Mouse (Mus musculus) heart, embryonic 11.5 days (tissue): ENCODE results near the gene Dbx2. TPM values are rescaled to one million over a fixed set of nuclear protein-coding genes. Genes with fewer than 3 reads are reported as not detected.

Experiments
- ATAC-seq: fragments of 200-750 bp; cut with Nextera tagmentation; replicated peaks from 2 replicates; pipeline ENCODE4 v1.8.0; 2017; ENCODE audit warnings: moderate library complexity; ENCODE audit not compliant: insufficient number of reproducible peaks, low FRiP score, low TSS enrichment
- H3K27ac ChIP-seq: fragments of 300-500 bp; sonication (generic); 2 replicates; pipeline ENCODE4 v1.5.1; 2014; ENCODE audit warnings: mild to moderate bottlenecking, low read depth, low read length
- H3K27me3 ChIP-seq: fragments of 300-500 bp; sonication (generic); 2 replicates; pipeline ENCODE4 v1.6.1; 2014; ENCODE audit warnings: mild to moderate bottlenecking, low read length, mixed read lengths; ENCODE audit not compliant: control insufficient read depth, insufficient read depth
- H3K36me3 ChIP-seq: fragments of 300-500 bp; sonication (generic); 2 replicates; pipeline ENCODE4 v1.6.1; 2014; ENCODE audit warnings: mild to moderate bottlenecking, low read length, moderate library complexity, mixed read lengths; ENCODE audit not compliant: control insufficient read depth, insufficient read depth
- H3K4me1 ChIP-seq: fragments of 300-500 bp; sonication (generic); 2 replicates; pipeline ENCODE4 v1.6.1; 2014; ENCODE audit warnings: low read length; ENCODE audit not compliant: control insufficient read depth, insufficient read depth
- H3K4me2 ChIP-seq: fragments of 300-500 bp; sonication (generic); 2 replicates; pipeline ENCODE4 v1.6.1; 2014; ENCODE audit warnings: mild to moderate bottlenecking, moderate library complexity
- H3K4me3 ChIP-seq: fragments of 300-500 bp; sonication (generic); 2 replicates; pipeline ENCODE4 v1.5.1; 2014; ENCODE audit warnings: low read depth, low read length
- H3K9ac ChIP-seq: fragments of 300-500 bp; sonication (generic); 2 replicates; pipeline ENCODE4 v1.6.1; 2014; ENCODE audit warnings: mild to moderate bottlenecking, low read depth, low read length, moderate library complexity
- H3K9me3 ChIP-seq: fragments of 300-500 bp; sonication (generic); replicated peaks from 2 replicates; pipeline ENCODE4 v1.6.1; 2016; ENCODE audit warnings: low read length; ENCODE audit not compliant: control insufficient read depth
- WGBS: fragments of 180-500 bp; shearing (Covaris S2); extraction: QIAGEN DNeasy Blood & Tissue Kit; methylation state at CpG from one replicate; pipeline ENCODE4 v1.1.7; 2014; ENCODE audit not compliant: insufficient replicate concordance; 5-methylcytosine and 5-hydroxymethylcytosine counted together
- polyA plus RNA-seq: library from polyadenylated mRNA; unstranded; fragments of >200 nt; fragmentation: Nextera tagmentation; extraction: Ambion mirVana; gene quantifications from 2 replicates; pipeline ENCODE4 v1.2.1, GENCODE M21; 2014

Gene Dbx2
- polyA plus RNA-seq, 1 experiment from 2014 or later = 0.07 TPM

DNA sequence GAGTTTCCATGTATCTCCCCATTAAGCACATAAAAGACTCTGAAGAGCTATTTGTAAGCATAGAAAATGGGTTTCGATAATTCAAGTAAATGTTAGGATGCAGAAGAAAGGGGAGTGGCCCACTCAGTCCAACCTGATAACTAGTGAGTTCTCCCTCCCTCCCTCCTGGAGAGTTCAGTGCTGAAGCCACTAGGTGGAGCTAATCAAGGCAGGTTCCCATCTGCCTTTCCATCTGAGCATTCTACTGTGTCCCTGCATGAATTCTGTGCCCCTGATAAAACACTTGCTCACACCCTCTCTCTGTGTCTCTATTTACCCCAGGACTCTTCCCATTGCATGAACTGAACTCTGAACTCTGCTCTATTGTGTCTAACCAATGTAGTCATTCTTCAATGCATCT, 57.1 kb downstream of the Dbx2 start:
- H3K27ac ChIP-seq = no peak overlapping the region
- H3K4me2 ChIP-seq = no peak overlapping the region
- H3K27me3 ChIP-seq = no peaks in the 10 kb centered on the region
- no peak for ATAC-seq
- 62% methylated on average over 1 of the region's 1 CpGs for WGBS
- no peaks in the 10 kb centered on the region for H3K4me1 ChIP-seq
- H3K9me3 ChIP-seq = no peaks in the 10 kb centered on the region
- H3K4me3 ChIP-seq = no peak overlapping the region
- H3K36me3 ChIP-seq = no peaks in the 10 kb centered on the region
- H3K9ac ChIP-seq = no peak overlapping the region

- 84% methylated on average over 15 of the region's 15 CpGs for WGBS
- no peaks in the 10 kb centered on the region for H3K4me1 ChIP-seq
- ATAC-seq = no peak
Measured at GRCm38 (mm10) chr15:95586906-95587305, 68.9 kb downstream of the Dbx2 start.

DNA sequence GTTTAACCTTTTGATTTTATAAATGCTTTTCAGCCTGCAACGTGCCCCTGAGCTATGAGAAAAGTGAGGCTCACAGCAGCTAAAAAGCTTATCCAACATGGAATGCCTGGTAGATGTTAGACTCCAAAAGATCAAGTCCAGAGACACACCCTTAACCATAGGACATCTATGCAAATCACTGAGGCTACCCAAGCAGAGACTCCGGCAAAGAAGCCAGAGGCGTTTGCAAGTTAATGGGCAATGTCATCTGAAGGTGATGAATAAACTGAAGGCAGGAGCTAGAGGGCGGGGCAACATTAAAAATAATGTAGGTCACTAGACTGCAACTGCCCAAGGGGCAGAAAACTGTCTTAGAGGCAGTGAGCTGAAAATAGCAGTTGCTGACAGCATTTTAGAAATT, 70.9 kb downstream of the Dbx2 start:
- Histone ChIP-seq H3K27me3 (no peaks in the 10 kb centered on the region), H3K9me3 (no peaks in the 10 kb centered on the region), H3K4me3 (no peak overlapping the region), H3K36me3 (no peaks in the 10 kb centered on the region), H3K4me1 (no peaks in the 10 kb centered on the region), H3K4me2 (no peak overlapping the region), H3K27ac (no peak overlapping the region), H3K9ac (no peak overlapping the region)
- WGBS = 56% methylated on average over 4 of the region's 4 CpGs
- no peak for ATAC-seq

More at GRCm38 (mm10) chr15:95586906-95587305, 68.9 kb downstream of the Dbx2 start:
- no peaks in the 10 kb centered on the region for H3K27me3 ChIP-seq
- H3K4me2 ChIP-seq = no peak overlapping the region
- no peak overlapping the region for H3K9ac ChIP-seq
- no peaks in the 10 kb centered on the region for H3K36me3 ChIP-seq
- H3K4me3 ChIP-seq = no peak overlapping the region
- no peaks in the 10 kb centered on the region for H3K9me3 ChIP-seq
- H3K27ac ChIP-seq = no peak overlapping the region

DNA sequence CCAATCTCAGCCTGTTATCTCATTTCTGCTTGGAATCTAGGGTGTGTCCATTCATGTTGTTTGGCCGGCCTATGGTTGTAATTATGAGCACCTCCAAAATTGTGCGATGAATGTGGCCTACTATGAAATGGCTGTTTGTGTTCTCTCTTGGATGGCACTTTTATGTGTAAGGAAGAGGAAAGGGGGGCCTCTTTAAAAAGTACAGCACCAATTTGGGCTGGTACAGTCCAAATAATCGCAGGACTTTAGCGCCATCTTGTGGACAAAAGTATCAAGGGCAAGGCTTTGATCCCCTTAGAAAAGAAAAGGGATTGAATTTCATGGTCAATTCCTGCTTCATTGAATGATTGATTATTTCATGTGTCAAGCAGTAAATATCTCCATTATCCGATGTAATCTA, 81.1 kb downstream of the Dbx2 start:
- no peak overlapping the region for H3K4me3 ChIP-seq
- no peaks in the 10 kb centered on the region for H3K9me3 ChIP-seq
- H3K27me3 ChIP-seq = no peaks in the 10 kb centered on the region
- no peaks in the 10 kb centered on the region for H3K4me1 ChIP-seq
- ATAC-seq = no peak
- H3K4me2 ChIP-seq = no peak overlapping the region
- no peak overlapping the region for H3K9ac ChIP-seq
- H3K27ac ChIP-seq = no peak overlapping the region
- WGBS = 16% methylated on average over 5 of the region's 5 CpGs
- no peaks in the 10 kb centered on the region for H3K36me3 ChIP-seq

Other genes starting within 250 kb of the Dbx2 start
- gene Nell2, start 127.4 kb downstream of the Dbx2 start, polyA plus RNA-seq = 0.49 and 1.3 TPM in 2 replicates
- gene Ano6, start 134.9 kb upstream of the Dbx2 start, polyA plus RNA-seq = 40.9 and 45.7 TPM in 2 replicates